Mouse (Mus musculus): ENCODE data around the gene Cd53. TPM values are rescaled to one million over a fixed set of nuclear protein-coding genes. Genes with fewer than 3 reads are reported as not detected.

Cd53 gene
- 13.8 and 14.9 TPM in 2 replicates for polyA plus RNA-seq (2014; fragmentation: Nextera tagmentation; extraction: Ambion mirVana)

- no peak for ATAC-seq (ENCODE audit: low read depth)
- Histone ChIP-seq H3K4me2 (ENCODE audit: low read depth, low read length) (no peak within 1 kb of the TSS), H3K9me3 (ENCODE audit: control insufficient read depth, low read length) (no peaks in the 10 kb centered on the region), H3K4me3 (ENCODE audit: low read depth, low read length) (no peak within 1 kb of the TSS), H3K27me3 (replicated peaks; ENCODE audit: control insufficient read depth, insufficient read depth, low read length) (no peaks in the 10 kb centered on the region), H3K27ac (replicated peaks; ENCODE audit: low read depth, low read length) (no peak within 1 kb of the TSS), H3K9ac (ENCODE audit: low read depth, low read length) (no peak within 1 kb of the TSS), H3K4me1 (ENCODE audit: control insufficient read depth, insufficient read depth, low read length) (no peaks in the 10 kb centered on the region), H3K36me3 (ENCODE audit: control insufficient read depth, insufficient read depth, low read length) (no peaks in the 10 kb centered on the region)
- 80% methylated on average over 2 of the region's 2 CpGs for WGBS
- no peak for DNase-seq (ENCODE audit: low spot score)
These were observed at the start of gene Cd53 for GRCm38 (mm10) chr3:106789930-106790329. Gene Cd53 (minus strand): TSS chr3:106790149.

- WGBS = 46% methylated on average over 1 of the region's 1 CpGs
- Histone ChIP-seq H3K27me3 (replicated peaks; ENCODE audit: control insufficient read depth, insufficient read depth, low read length) (no peaks in the 10 kb centered on the region), H3K4me3 (ENCODE audit: low read depth, low read length) (no peak overlapping the region)
These were observed 42.2 kb upstream of the Cd53 start for GRCm38 (mm10) chr3:106832107-106832506.

GRCm38 (mm10) chr3:106826187-106826586, 36.2 kb upstream of the Cd53 start, which contains the start of gene Olfr266:
Gene Olfr266 (minus strand): TSS chr3:106826287.
- H3K36me3 ChIP-seq (ENCODE audit: control insufficient read depth, insufficient read depth, low read length) = no peaks in the 10 kb centered on the region
- 81% methylated on average over 1 of the region's 1 CpGs for WGBS
- no peak within 1 kb of the TSS for H3K4me3 ChIP-seq (ENCODE audit: low read depth, low read length)
- H3K27me3 ChIP-seq (replicated peaks; ENCODE audit: control insufficient read depth, insufficient read depth, low read length) = no peaks in the 10 kb centered on the region
- H3K4me2 ChIP-seq (ENCODE audit: low read depth, low read length) = no peak within 1 kb of the TSS
- ATAC-seq (ENCODE audit: low read depth) (no peak), DNase-seq (ENCODE audit: low spot score) (no peak)
- H3K4me1 ChIP-seq (ENCODE audit: control insufficient read depth, insufficient read depth, low read length) = no peaks in the 10 kb centered on the region
- no peak within 1 kb of the TSS for H3K9ac ChIP-seq (ENCODE audit: low read depth, low read length)
- H3K27ac ChIP-seq (replicated peaks; ENCODE audit: low read depth, low read length) = no peak within 1 kb of the TSS
- H3K9me3 ChIP-seq (ENCODE audit: control insufficient read depth, low read length) = no peaks in the 10 kb centered on the region

More at GRCm38 (mm10) chr3:106832107-106832506, 42.2 kb upstream of the Cd53 start:
- 0 out of 2 replicates have a peak, but pooled peaks cover 8% of the 10 kb centered on the region for H3K9me3 ChIP-seq (ENCODE audit: control insufficient read depth, low read length)
- H3K4me1 ChIP-seq (ENCODE audit: control insufficient read depth, insufficient read depth, low read length) = no peaks in the 10 kb centered on the region
- H3K4me2 ChIP-seq (ENCODE audit: low read depth, low read length) = no peak overlapping the region
- ATAC-seq (ENCODE audit: low read depth) (no peak), DNase-seq (ENCODE audit: low spot score) (no peak)
- H3K27ac ChIP-seq (replicated peaks; ENCODE audit: low read depth, low read length) = no peak overlapping the region
- H3K36me3 ChIP-seq (ENCODE audit: control insufficient read depth, insufficient read depth, low read length) = no peaks in the 10 kb centered on the region
- no peak overlapping the region for H3K9ac ChIP-seq (ENCODE audit: low read depth, low read length)

- no peak overlapping the region for H3K4me3 ChIP-seq (ENCODE audit: low read depth, low read length)
- no peaks in the 10 kb centered on the region for H3K27me3 ChIP-seq (replicated peaks; ENCODE audit: control insufficient read depth, insufficient read depth, low read length)
- no peak overlapping the region for H3K4me2 ChIP-seq (ENCODE audit: low read depth, low read length)
- no peaks in the 10 kb centered on the region for H3K9me3 ChIP-seq (ENCODE audit: control insufficient read depth, low read length)
- no peak overlapping the region for H3K27ac ChIP-seq (replicated peaks; ENCODE audit: low read depth, low read length)
- no peak overlapping the region for H3K9ac ChIP-seq (ENCODE audit: low read depth, low read length)
- no peak for DNase-seq (ENCODE audit: low spot score)
- H3K4me1 ChIP-seq (ENCODE audit: control insufficient read depth, insufficient read depth, low read length) = no peaks in the 10 kb centered on the region
- no peaks in the 10 kb centered on the region for H3K36me3 ChIP-seq (ENCODE audit: control insufficient read depth, insufficient read depth, low read length)
- WGBS = 80% methylated on average over 2 of the region's 2 CpGs
- ATAC-seq (ENCODE audit: low read depth) = no peak
These were observed 27.7 kb upstream of the Cd53 start for GRCm38 (mm10) chr3:106817676-106818075.

- no peaks in the 10 kb centered on the region for H3K4me1 ChIP-seq (ENCODE audit: control insufficient read depth, insufficient read depth, low read length)
- no peaks in the 10 kb centered on the region for H3K27me3 ChIP-seq (replicated peaks; ENCODE audit: control insufficient read depth, insufficient read depth, low read length)
- H3K36me3 ChIP-seq (ENCODE audit: control insufficient read depth, insufficient read depth, low read length) = no peaks in the 10 kb centered on the region
- 54% methylated on average over 2 of the region's 2 CpGs for WGBS
- ATAC-seq (ENCODE audit: low read depth) = no peak
- no peak overlapping the region for H3K9ac ChIP-seq (ENCODE audit: low read depth, low read length)
- DNase-seq (ENCODE audit: low spot score) = no peak
- H3K4me2 ChIP-seq (ENCODE audit: low read depth, low read length) = no peak overlapping the region
- no peaks in the 10 kb centered on the region for H3K9me3 ChIP-seq (ENCODE audit: control insufficient read depth, low read length)
- H3K27ac ChIP-seq (replicated peaks; ENCODE audit: low read depth, low read length) = no peak overlapping the region
- no peak overlapping the region for H3K4me3 ChIP-seq (ENCODE audit: low read depth, low read length)
These were observed 19.2 kb upstream of the Cd53 start for GRCm38 (mm10) chr3:106808972-106809695.

GRCm38 (mm10) chr3:106798079-106798478, 8.1 kb upstream of the Cd53 start:
- H3K4me2 ChIP-seq (ENCODE audit: low read depth, low read length) = no peak overlapping the region
- H3K9me3 ChIP-seq (ENCODE audit: control insufficient read depth, low read length) = no peaks in the 10 kb centered on the region
- H3K9ac ChIP-seq (ENCODE audit: low read depth, low read length) = no peak overlapping the region
- no peaks in the 10 kb centered on the region for H3K4me1 ChIP-seq (ENCODE audit: control insufficient read depth, insufficient read depth, low read length)
- H3K27ac ChIP-seq (replicated peaks; ENCODE audit: low read depth, low read length) = no peak overlapping the region
- DNase-seq (ENCODE audit: low spot score) (no peak), ATAC-seq (ENCODE audit: low read depth) (no peak)
- H3K36me3 ChIP-seq (ENCODE audit: control insufficient read depth, insufficient read depth, low read length) = no peaks in the 10 kb centered on the region
- H3K4me3 ChIP-seq (ENCODE audit: low read depth, low read length) = no peak overlapping the region
- no peaks in the 10 kb centered on the region for H3K27me3 ChIP-seq (replicated peaks; ENCODE audit: control insufficient read depth, insufficient read depth, low read length)

GRCm38 (mm10) chr3:106788440-106788887, 1.5 kb downstream of the Cd53 start:
- DNase-seq (ENCODE audit: low spot score) (peak; percentile 1), ATAC-seq (ENCODE audit: low read depth) (no peak)
- H3K4me3 ChIP-seq (ENCODE audit: low read depth, low read length) = no peak overlapping the region
- H3K9ac ChIP-seq (ENCODE audit: low read depth, low read length) = no peak overlapping the region
- H3K27me3 ChIP-seq (replicated peaks; ENCODE audit: control insufficient read depth, insufficient read depth, low read length) = no peaks in the 10 kb centered on the region
- no peak overlapping the region for H3K4me2 ChIP-seq (ENCODE audit: low read depth, low read length)
- no peaks in the 10 kb centered on the region for H3K36me3 ChIP-seq (ENCODE audit: control insufficient read depth, insufficient read depth, low read length)
- WGBS = 38% methylated on average over 2 of the region's 2 CpGs
- no peak overlapping the region for H3K27ac ChIP-seq (replicated peaks; ENCODE audit: low read depth, low read length)
- H3K4me1 ChIP-seq (ENCODE audit: control insufficient read depth, insufficient read depth, low read length) = no peaks in the 10 kb centered on the region
- no peaks in the 10 kb centered on the region for H3K9me3 ChIP-seq (ENCODE audit: control insufficient read depth, low read length)

- DNase-seq (ENCODE audit: low spot score) (no peak), ATAC-seq (ENCODE audit: low read depth) (no peak)
- Histone ChIP-seq H3K9me3 (ENCODE audit: control insufficient read depth, low read length) (no peaks in the 10 kb centered on the region), H3K27ac (replicated peaks; ENCODE audit: low read depth, low read length) (no peak overlapping the region), H3K4me2 (ENCODE audit: low read depth, low read length) (no peak overlapping the region), H3K4me1 (ENCODE audit: control insufficient read depth, insufficient read depth, low read length) (no peaks in the 10 kb centered on the region), H3K4me3 (ENCODE audit: low read depth, low read length) (no peak overlapping the region), H3K36me3 (ENCODE audit: control insufficient read depth, insufficient read depth, low read length) (no peaks in the 10 kb centered on the region), H3K27me3 (replicated peaks; ENCODE audit: control insufficient read depth, insufficient read depth, low read length) (no peaks in the 10 kb centered on the region), H3K9ac (ENCODE audit: low read depth, low read length) (no peak overlapping the region)
These were observed 2.0 kb downstream of the Cd53 start for GRCm38 (mm10) chr3:106787972-106788371.

GRCm38 (mm10) chr3:106785130-106785529, 4.8 kb downstream of the Cd53 start:
- no peak overlapping the region for H3K4me2 ChIP-seq (ENCODE audit: low read depth, low read length)
- no peaks in the 10 kb centered on the region for H3K27me3 ChIP-seq (replicated peaks; ENCODE audit: control insufficient read depth, insufficient read depth, low read length)
- no peaks in the 10 kb centered on the region for H3K36me3 ChIP-seq (ENCODE audit: control insufficient read depth, insufficient read depth, low read length)
- no peak overlapping the region for H3K4me3 ChIP-seq (ENCODE audit: low read depth, low read length)
- WGBS = 71% methylated on average over 3 of the region's 3 CpGs
- no peaks in the 10 kb centered on the region for H3K9me3 ChIP-seq (ENCODE audit: control insufficient read depth, low read length)
- ATAC-seq (ENCODE audit: low read depth) (no peak), DNase-seq (ENCODE audit: low spot score) (no peak)
- no peak overlapping the region for H3K27ac ChIP-seq (replicated peaks; ENCODE audit: low read depth, low read length)
- no peak overlapping the region for H3K9ac ChIP-seq (ENCODE audit: low read depth, low read length)
- H3K4me1 ChIP-seq (ENCODE audit: control insufficient read depth, insufficient read depth, low read length) = no peaks in the 10 kb centered on the region

Data from embryonic facial prominence, embryonic 14.5 days (tissue).